Mouse (Mus musculus) lung, postnatal 0 days (tissue): Measurements from ENCODE around the gene Tspan5. TPM values are rescaled to one million over a fixed set of nuclear protein-coding genes. Genes with fewer than 3 reads are reported as not detected.
A peak's percentile ranks its signal among the peaks of the same experiment; 100 is the strongest.

ENCODE experiments used
- ATAC-seq: fragments of 200-750 bp; cut with Nextera tagmentation; 2 replicates; pipeline ENCODE4 v1.8.0; 2017; ENCODE audit warnings: moderate library complexity
- DNase-seq: peaks from one replicate; pipeline ENCODE4 v3.0.0-alpha.2; 2016; ENCODE audit warnings: low spot score
- H3K27ac ChIP-seq: fragments of 300-500 bp; sonication (generic); 2 replicates; pipeline ENCODE4 v1.5.1; 2014; ENCODE audit warnings: antibody characterized with exemption, mild to moderate bottlenecking, low read length, mixed read lengths
- H3K27me3 ChIP-seq: fragments of 300-500 bp; sonication (generic); replicated peaks from 2 replicates; pipeline ENCODE4 v1.6.1; 2014; ENCODE audit warnings: low read length, mixed read lengths; ENCODE audit not compliant: insufficient read depth
- H3K36me3 ChIP-seq: fragments of 300-500 bp; sonication (generic); 2 replicates; pipeline ENCODE4 v1.6.1; 2014; ENCODE audit warnings: low read length, mixed read lengths; ENCODE audit not compliant: insufficient read depth
- H3K4me1 ChIP-seq: fragments of 300-500 bp; sonication (generic); 2 replicates; pipeline ENCODE4 v1.6.1; 2014; ENCODE audit warnings: antibody characterized with exemption, low read depth, low read length, mixed read lengths; ENCODE audit not compliant: insufficient read depth
- H3K4me2 ChIP-seq: fragments of 300-500 bp; sonication (generic); replicated peaks from 2 replicates; pipeline ENCODE4 v1.6.1; 2014; ENCODE audit warnings: low read depth, mild to moderate bottlenecking, low read length, moderate library complexity, mixed read lengths
- H3K4me3 ChIP-seq: fragments of 300-500 bp; sonication (generic); 2 replicates; pipeline ENCODE4 v1.5.1; 2014; ENCODE audit warnings: low read depth, low read length
- H3K9ac ChIP-seq: fragments of 300-500 bp; sonication (generic); replicated peaks from 2 replicates; pipeline ENCODE4 v1.6.1; 2014; ENCODE audit warnings: low read depth, mild to moderate bottlenecking
- H3K9me3 ChIP-seq: fragments of 300-500 bp; sonication (generic); 2 replicates; pipeline ENCODE4 v1.6.1; 2016; ENCODE audit warnings: low read length, mixed read lengths
- CTCF ChIP-seq: IDR thresholded peaks from 2 replicates; pipeline ENCODE4 v1.5.1; 2016; ENCODE audit warnings: antibody characterized with exemption, mild to moderate bottlenecking
- EP300 ChIP-seq: IDR thresholded peaks from 2 replicates; pipeline ENCODE4 v1.6.1; 2016; ENCODE audit warnings: antibody characterized with exemption, mild to moderate bottlenecking, control low read depth
- WGBS: fragments of 180-500 bp; shearing (Covaris S2); extraction: QIAGEN DNeasy Blood & Tissue Kit; methylation state at CpG from one replicate; pipeline ENCODE4 v1.1.7; 2014; 5-methylcytosine and 5-hydroxymethylcytosine counted together
- polyA plus RNA-seq: library from polyadenylated mRNA; unstranded; fragments of >200 nt; fragmentation: Nextera tagmentation; extraction: Ambion mirVana; gene quantifications from 2 replicates; pipeline ENCODE4 v1.2.1, GENCODE M21; 2015

Gene Tspan5
- polyA plus RNA-seq, 1 experiment from 2014 or later, result 33.0 TPM

GRCm38 (mm10) chr3:138841288-138841687, 99.3 kb downstream of the Tspan5 start:
- Histone ChIP-seq H3K4me1 (peaks cover 8% of the 10 kb centered on the region; the same call in 1 of the 2 replicates), H3K4me2 (no peak overlapping the region), H3K9ac (no peak overlapping the region), H3K27ac (no peak overlapping the region), H3K4me3 (no peak overlapping the region), H3K27me3 (no peaks in the 10 kb centered on the region), H3K36me3 (no peaks in the 10 kb centered on the region), H3K9me3 (no peaks in the 10 kb centered on the region)
- WGBS, result 87% methylated on average over 5 of the region's 5 CpGs
- no peak for DNase-seq
- TF ChIP-seq CTCF, result no peak
- TF ChIP-seq EP300, result no peak
- no peak for ATAC-seq

GRCm38 (mm10) chr3:138843180-138843579, 101.2 kb downstream of the Tspan5 start:
- no peaks in the 10 kb centered on the region for H3K27me3 ChIP-seq
- TF ChIP-seq CTCF (no peak), EP300 (no peak)
- no peak overlapping the region for H3K4me3 ChIP-seq
- WGBS, result 48% methylated on average over 2 of the region's 2 CpGs
- peak; percentile 50 for ATAC-seq
- H3K27ac ChIP-seq, result peak overlapping the region; percentile 51; the same call in 1 of the 2 replicates
- no peak overlapping the region for H3K9ac ChIP-seq
- H3K36me3 ChIP-seq, result no peaks in the 10 kb centered on the region
- H3K9me3 ChIP-seq, result no peaks in the 10 kb centered on the region
- no peak overlapping the region for H3K4me2 ChIP-seq
- H3K4me1 ChIP-seq, result peaks cover 8% of the 10 kb centered on the region; the same call in 1 of the 2 replicates
- DNase-seq, result peak; percentile 45

GRCm38 (mm10) chr3:138843641-138844040, 101.6 kb downstream of the Tspan5 start:
- Histone ChIP-seq H3K4me2 (no peak overlapping the region), H3K27me3 (no peaks in the 10 kb centered on the region), H3K9ac (no peak overlapping the region), H3K36me3 (no peaks in the 10 kb centered on the region), H3K4me3 (no peak overlapping the region), H3K27ac (peak overlapping the region; percentile 51; the same call in 1 of the 2 replicates), H3K9me3 (no peaks in the 10 kb centered on the region), H3K4me1 (peaks cover 8% of the 10 kb centered on the region; the same call in 1 of the 2 replicates)
- TF ChIP-seq EP300, result peak; percentile 51; the same call in 1 of the 2 replicates
- TF ChIP-seq CTCF, result no peak
- ATAC-seq (peak; percentile 76), DNase-seq (peak; percentile 50)
- 80% methylated on average over 5 of the region's 5 CpGs for WGBS

- TF ChIP-seq CTCF (no peak), EP300 (no peak)
- WGBS, result 91% methylated on average over 1 of the region's 1 CpGs
Measured at GRCm38 (mm10) chr3:138845820-138846219, 103.8 kb downstream of the Tspan5 start.

GRCm38 (mm10) chr3:138847809-138848208, 105.8 kb downstream of the Tspan5 start:
- Histone ChIP-seq H3K4me3 (no peak overlapping the region), H3K4me1 (peaks cover 8% of the 10 kb centered on the region; the same call in 1 of the 2 replicates), H3K36me3 (no peaks in the 10 kb centered on the region), H3K9ac (no peak overlapping the region), H3K4me2 (no peak overlapping the region), H3K27ac (no peak overlapping the region), H3K9me3 (no peaks in the 10 kb centered on the region), H3K27me3 (no peaks in the 10 kb centered on the region)
- WGBS, result 80% methylated on average over 3 of the region's 3 CpGs
- DNase-seq (no peak), ATAC-seq (no peak)
- TF ChIP-seq EP300 (no peak), CTCF (no peak)

More at GRCm38 (mm10) chr3:138845820-138846219, 103.8 kb downstream of the Tspan5 start:
- no peak for ATAC-seq
- H3K36me3 ChIP-seq, result no peaks in the 10 kb centered on the region
- no peaks in the 10 kb centered on the region for H3K9me3 ChIP-seq
- H3K27ac ChIP-seq, result no peak overlapping the region
- H3K4me3 ChIP-seq, result no peak overlapping the region
- H3K9ac ChIP-seq, result no peak overlapping the region
- DNase-seq, result no peak
- no peak overlapping the region for H3K4me2 ChIP-seq
- peaks cover 8% of the 10 kb centered on the region; the same call in 1 of the 2 replicates for H3K4me1 ChIP-seq
- no peaks in the 10 kb centered on the region for H3K27me3 ChIP-seq

GRCm38 (mm10) chr3:138849755-138850301, 107.8 kb downstream of the Tspan5 start:
- Histone ChIP-seq H3K27ac (no peak overlapping the region), H3K9ac (no peak overlapping the region), H3K4me2 (no peak overlapping the region), H3K4me1 (no peaks in the 10 kb centered on the region; the same call in 1 of the 2 replicates), H3K27me3 (no peaks in the 10 kb centered on the region), H3K9me3 (no peaks in the 10 kb centered on the region), H3K4me3 (no peak overlapping the region), H3K36me3 (no peaks in the 10 kb centered on the region)
- ATAC-seq (no peak), DNase-seq (no peak)
- WGBS, result 54% methylated on average over 11 of the region's 11 CpGs
- TF ChIP-seq EP300 (no peak), CTCF (no peak)
